Mouse (Mus musculus): ENCODE data around the gene Gm20388. TPM values are rescaled to one million over a fixed set of nuclear protein-coding genes. Genes with fewer than 3 reads are reported as not detected.

Gm20388 gene
- polyA plus RNA-seq, 1 experiment from 2014 or later, result not detected

GRCm38 (mm10) chr8:121365150-121365549 lies 1454.5 kb downstream of the Gm20388 start:
- Histone ChIP-seq H3K4me1 (ENCODE audit: control insufficient read depth, insufficient read depth, low read length) (peaks cover 37% of the 10 kb centered on the region), H3K27ac (ENCODE audit: low read depth, low read length) (no peak overlapping the region), H3K36me3 (ENCODE audit: control insufficient read depth, insufficient read depth, low read length) (no peaks in the 10 kb centered on the region), H3K27me3 (ENCODE audit: control insufficient read depth, insufficient read depth, low read length) (no peaks in the 10 kb centered on the region), H3K4me2 (replicated peaks; ENCODE audit: low read depth, low read length) (no peak overlapping the region), H3K4me3 (ENCODE audit: low read length) (no peak overlapping the region), H3K9ac (ENCODE audit: low read depth, low read length) (no peak overlapping the region; the same call in 1 of the 2 replicates), H3K9me3 (ENCODE audit: control insufficient read depth, low read length) (no peaks in the 10 kb centered on the region)
- no peak for ATAC-seq (ENCODE audit: low FRiP score, low TSS enrichment)
- WGBS, result 62% methylated on average over 3 of the region's 3 CpGs

- Histone ChIP-seq H3K4me1 (ENCODE audit: control insufficient read depth, insufficient read depth, low read length) (peaks cover 30% of the 10 kb centered on the region), H3K27me3 (ENCODE audit: control insufficient read depth, insufficient read depth, low read length) (no peaks in the 10 kb centered on the region), H3K27ac (ENCODE audit: low read depth, low read length) (no peak overlapping the region), H3K4me2 (replicated peaks; ENCODE audit: low read depth, low read length) (no peak overlapping the region), H3K9me3 (ENCODE audit: control insufficient read depth, low read length) (no peaks in the 10 kb centered on the region), H3K36me3 (ENCODE audit: control insufficient read depth, insufficient read depth, low read length) (no peaks in the 10 kb centered on the region), H3K4me3 (ENCODE audit: low read length) (no peak overlapping the region), H3K9ac (ENCODE audit: low read depth, low read length) (no peak overlapping the region)
- 51% methylated on average over 12 of the region's 12 CpGs for WGBS
- ATAC-seq (ENCODE audit: low FRiP score, low TSS enrichment), result 0 out of 2 replicates have a peak, but pooled peaks have one; percentile 26
Observed at GRCm38 (mm10) chr8:121366655-121367054, 1456.0 kb downstream of the Gm20388 start.

- H3K4me3 ChIP-seq (ENCODE audit: low read length), result no peak overlapping the region
- no peak overlapping the region for H3K4me2 ChIP-seq (replicated peaks; ENCODE audit: low read depth, low read length)
- H3K4me1 ChIP-seq (ENCODE audit: control insufficient read depth, insufficient read depth, low read length), result peaks cover 30% of the 10 kb centered on the region
- H3K36me3 ChIP-seq (ENCODE audit: control insufficient read depth, insufficient read depth, low read length), result no peaks in the 10 kb centered on the region
- no peaks in the 10 kb centered on the region for H3K27me3 ChIP-seq (ENCODE audit: control insufficient read depth, insufficient read depth, low read length)
- ATAC-seq (ENCODE audit: low FRiP score, low TSS enrichment), result no peak; the same call in 1 of the 2 replicates
- 8% methylated on average over 11 of the region's 11 CpGs for WGBS
- no peak overlapping the region for H3K27ac ChIP-seq (ENCODE audit: low read depth, low read length)
- H3K9me3 ChIP-seq (ENCODE audit: control insufficient read depth, low read length), result no peaks in the 10 kb centered on the region
- no peak overlapping the region for H3K9ac ChIP-seq (ENCODE audit: low read depth, low read length)
Observed at GRCm38 (mm10) chr8:121368799-121369198, 1458.2 kb downstream of the Gm20388 start.

- Histone ChIP-seq H3K4me1 (ENCODE audit: control insufficient read depth, insufficient read depth, low read length) (peaks cover 25% of the 10 kb centered on the region), H3K9ac (ENCODE audit: low read depth, low read length) (no peak overlapping the region), H3K36me3 (ENCODE audit: control insufficient read depth, insufficient read depth, low read length) (no peaks in the 10 kb centered on the region), H3K4me3 (ENCODE audit: low read length) (no peak overlapping the region), H3K9me3 (ENCODE audit: control insufficient read depth, low read length) (no peaks in the 10 kb centered on the region), H3K27ac (ENCODE audit: low read depth, low read length) (no peak overlapping the region), H3K4me2 (replicated peaks; ENCODE audit: low read depth, low read length) (no peak overlapping the region), H3K27me3 (ENCODE audit: control insufficient read depth, insufficient read depth, low read length) (no peaks in the 10 kb centered on the region)
- WGBS, result 74% methylated on average over 11 of the region's 11 CpGs
- no peak for ATAC-seq (ENCODE audit: low FRiP score, low TSS enrichment)
Observed at GRCm38 (mm10) chr8:121369378-121369777, 1458.7 kb downstream of the Gm20388 start.

GRCm38 (mm10) chr8:121371287-121371686 lies 1460.6 kb downstream of the Gm20388 start:
- 43% methylated on average over 9 of the region's 9 CpGs for WGBS
- Histone ChIP-seq H3K36me3 (ENCODE audit: control insufficient read depth, insufficient read depth, low read length) (no peaks in the 10 kb centered on the region), H3K4me1 (ENCODE audit: control insufficient read depth, insufficient read depth, low read length) (peaks cover 32% of the 10 kb centered on the region), H3K9ac (ENCODE audit: low read depth, low read length) (no peak overlapping the region), H3K4me2 (replicated peaks; ENCODE audit: low read depth, low read length) (no peak overlapping the region), H3K27ac (ENCODE audit: low read depth, low read length) (no peak overlapping the region), H3K9me3 (ENCODE audit: control insufficient read depth, low read length) (no peaks in the 10 kb centered on the region), H3K27me3 (ENCODE audit: control insufficient read depth, insufficient read depth, low read length) (no peaks in the 10 kb centered on the region), H3K4me3 (ENCODE audit: low read length) (no peak overlapping the region)
- ATAC-seq (ENCODE audit: low FRiP score, low TSS enrichment), result no peak

- H3K27ac ChIP-seq (ENCODE audit: low read depth, low read length), result no peak overlapping the region; the same call in 1 of the 2 replicates
- H3K4me2 ChIP-seq (replicated peaks; ENCODE audit: low read depth, low read length), result no peak overlapping the region
- peaks cover 40% of the 10 kb centered on the region for H3K4me1 ChIP-seq (ENCODE audit: control insufficient read depth, insufficient read depth, low read length)
- no peak for ATAC-seq (ENCODE audit: low FRiP score, low TSS enrichment)
- H3K36me3 ChIP-seq (ENCODE audit: control insufficient read depth, insufficient read depth, low read length), result no peaks in the 10 kb centered on the region
- 80% methylated on average over 25 of the region's 25 CpGs for WGBS
- H3K9ac ChIP-seq (ENCODE audit: low read depth, low read length), result no peak overlapping the region
- H3K9me3 ChIP-seq (ENCODE audit: control insufficient read depth, low read length), result no peaks in the 10 kb centered on the region
- no peak overlapping the region for H3K4me3 ChIP-seq (ENCODE audit: low read length)
- no peaks in the 10 kb centered on the region for H3K27me3 ChIP-seq (ENCODE audit: control insufficient read depth, insufficient read depth, low read length)
Observed at GRCm38 (mm10) chr8:121371911-121372638, 1461.4 kb downstream of the Gm20388 start.

- H3K9ac ChIP-seq (ENCODE audit: low read depth, low read length), result no peak overlapping the region
- no peak overlapping the region for H3K4me3 ChIP-seq (ENCODE audit: low read length)
- no peak overlapping the region; the same call in 1 of the 2 replicates for H3K27ac ChIP-seq (ENCODE audit: low read depth, low read length)
- no peaks in the 10 kb centered on the region for H3K9me3 ChIP-seq (ENCODE audit: control insufficient read depth, low read length)
- H3K4me2 ChIP-seq (replicated peaks; ENCODE audit: low read depth, low read length), result no peak overlapping the region
- peaks cover 46% of the 10 kb centered on the region for H3K4me1 ChIP-seq (ENCODE audit: control insufficient read depth, insufficient read depth, low read length)
- 79% methylated on average over 10 of the region's 10 CpGs for WGBS
- H3K36me3 ChIP-seq (ENCODE audit: control insufficient read depth, insufficient read depth, low read length), result no peaks in the 10 kb centered on the region
- no peak for ATAC-seq (ENCODE audit: low FRiP score, low TSS enrichment)
- H3K27me3 ChIP-seq (ENCODE audit: control insufficient read depth, insufficient read depth, low read length), result no peaks in the 10 kb centered on the region
Observed at GRCm38 (mm10) chr8:121372639-121372986, 1462.0 kb downstream of the Gm20388 start.

GRCm38 (mm10) chr8:121374284-121374683 lies 1463.6 kb downstream of the Gm20388 start:
- no peaks in the 10 kb centered on the region for H3K27me3 ChIP-seq (ENCODE audit: control insufficient read depth, insufficient read depth, low read length)
- no peaks in the 10 kb centered on the region for H3K9me3 ChIP-seq (ENCODE audit: control insufficient read depth, low read length)
- H3K9ac ChIP-seq (ENCODE audit: low read depth, low read length), result no peak overlapping the region
- WGBS, result 36% methylated on average over 9 of the region's 9 CpGs
- no peak overlapping the region for H3K4me3 ChIP-seq (ENCODE audit: low read length)
- H3K36me3 ChIP-seq (ENCODE audit: control insufficient read depth, insufficient read depth, low read length), result no peaks in the 10 kb centered on the region
- ATAC-seq (ENCODE audit: low FRiP score, low TSS enrichment), result no peak
- H3K4me1 ChIP-seq (ENCODE audit: control insufficient read depth, insufficient read depth, low read length), result peaks cover 45% of the 10 kb centered on the region
- no peak overlapping the region for H3K27ac ChIP-seq (ENCODE audit: low read depth, low read length)
- H3K4me2 ChIP-seq (replicated peaks; ENCODE audit: low read depth, low read length), result no peak overlapping the region

- Histone ChIP-seq H3K4me2 (replicated peaks; ENCODE audit: low read depth, low read length) (no peak overlapping the region), H3K9me3 (ENCODE audit: control insufficient read depth, low read length) (no peaks in the 10 kb centered on the region), H3K4me3 (ENCODE audit: low read length) (no peak overlapping the region), H3K27ac (ENCODE audit: low read depth, low read length) (no peak overlapping the region), H3K27me3 (ENCODE audit: control insufficient read depth, insufficient read depth, low read length) (no peaks in the 10 kb centered on the region), H3K36me3 (ENCODE audit: control insufficient read depth, insufficient read depth, low read length) (no peaks in the 10 kb centered on the region), H3K4me1 (ENCODE audit: control insufficient read depth, insufficient read depth, low read length) (peaks cover 42% of the 10 kb centered on the region), H3K9ac (ENCODE audit: low read depth, low read length) (no peak overlapping the region)
- no peak for ATAC-seq (ENCODE audit: low FRiP score, low TSS enrichment)
- 10% methylated on average over 8 of the region's 8 CpGs for WGBS
Observed at GRCm38 (mm10) chr8:121374777-121375176, 1464.1 kb downstream of the Gm20388 start.
